Mouse (Mus musculus) T-cell, adult 2 months (primary cell): ENCODE measurements around the gene Pamr1.

Experiments
- DNase-seq: peaks from one replicate; pipeline ENCODE4 v3.0.0; 2022; ENCODE audit warnings: low spot score

Gene Pamr1

DNA sequence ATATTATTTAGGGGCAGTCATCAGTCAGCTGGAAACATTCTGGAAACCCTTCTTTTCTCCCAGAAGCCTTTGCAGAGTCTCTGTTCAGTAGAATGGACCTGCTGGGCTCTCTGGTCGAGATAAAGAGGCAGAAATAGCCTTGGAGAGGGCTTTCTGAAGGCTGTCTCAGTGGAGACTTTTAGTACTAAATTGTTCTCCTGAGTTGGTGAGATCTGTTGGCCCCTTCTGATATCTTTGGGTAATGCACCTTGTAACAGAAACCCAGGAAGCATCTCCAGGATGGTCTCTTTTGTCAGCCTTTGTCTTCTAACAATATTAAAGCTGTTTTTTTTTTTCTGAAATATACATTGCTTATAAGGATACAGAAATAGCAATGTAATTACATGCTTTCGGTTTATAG, 111.2 kb downstream of the Pamr1 start:
- no peak for DNase-seq

DNA sequence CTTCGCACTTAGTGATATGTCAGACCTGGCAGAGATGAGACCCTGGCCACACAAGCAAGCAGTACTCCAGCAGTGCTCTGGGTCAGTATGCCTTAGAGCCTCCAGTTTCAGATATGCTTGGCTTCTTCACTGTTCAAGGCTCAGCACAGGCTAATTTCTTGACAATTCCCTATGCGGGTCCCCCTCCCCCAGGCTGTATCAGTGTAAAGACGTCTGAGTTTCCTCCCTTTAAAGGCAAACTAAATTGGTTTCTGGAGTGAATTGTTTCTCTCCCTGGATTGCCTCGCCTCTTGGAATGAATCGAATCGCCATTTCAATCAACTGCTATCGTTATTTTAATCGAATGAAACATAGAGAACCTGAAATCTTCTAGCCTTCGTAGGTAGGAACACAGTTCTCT, 113.1 kb downstream of the Pamr1 start:
- no peak for DNase-seq

DNA sequence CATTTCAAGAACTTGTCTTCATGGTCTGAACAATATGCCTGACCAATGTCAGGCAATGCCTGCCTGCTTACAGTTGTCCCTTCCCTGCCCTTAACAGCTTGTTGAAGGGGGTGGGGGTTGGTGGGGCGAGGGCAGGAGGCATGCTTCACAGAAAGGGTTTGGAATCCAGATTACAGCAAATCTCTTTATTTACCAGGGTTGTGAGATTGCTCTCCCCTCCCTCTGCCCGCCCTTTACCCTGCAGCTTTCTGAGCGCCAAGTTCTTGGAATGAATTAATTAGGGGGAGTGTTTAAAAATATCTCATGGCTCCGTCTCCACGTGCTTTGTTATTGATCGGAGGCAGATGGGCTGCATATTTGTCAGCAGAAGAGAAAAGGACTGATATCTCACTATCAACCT, 113.5 kb downstream of the Pamr1 start:
- DNase-seq, result no peak

DNA sequence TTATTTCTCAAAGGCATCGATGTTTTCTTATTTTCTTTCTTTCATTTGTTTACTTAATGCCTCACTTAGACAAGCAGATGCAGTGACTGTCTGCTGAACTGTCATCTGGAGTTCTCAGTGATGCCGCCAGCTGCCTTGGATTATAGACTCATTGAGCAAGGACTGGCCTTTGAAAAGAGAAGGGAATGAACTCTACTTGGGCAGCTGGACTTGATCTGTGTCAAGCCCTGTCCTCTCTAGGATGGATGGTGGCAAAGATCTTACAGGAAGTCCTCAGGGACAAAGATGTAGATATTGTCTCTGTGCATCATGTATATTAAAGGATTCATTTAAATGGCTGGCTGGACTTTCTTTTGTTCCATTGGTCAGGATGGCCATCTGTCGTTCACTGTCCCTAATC, 114.1 kb downstream of the Pamr1 start:
- no peak for DNase-seq

DNA sequence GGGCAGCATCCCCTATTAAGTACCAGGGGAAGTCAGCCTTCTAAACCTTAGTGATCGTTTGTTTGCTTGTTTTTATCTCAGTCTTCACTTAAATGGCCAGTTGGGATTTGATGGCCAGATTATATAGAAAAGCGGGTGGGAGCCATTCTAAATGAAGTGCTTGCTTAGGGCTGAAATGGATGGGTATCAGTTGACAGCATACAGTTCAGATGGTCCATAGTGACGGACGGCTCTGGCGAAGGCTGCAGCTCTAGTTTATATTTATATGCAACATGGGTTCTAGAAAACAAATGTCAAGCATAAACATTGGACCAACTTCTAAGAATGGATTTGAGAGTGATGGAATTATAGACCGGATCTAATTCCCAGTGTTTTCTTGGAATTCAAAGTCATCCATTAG, 118.2 kb downstream of the Pamr1 start:
- no peak for DNase-seq

DNA sequence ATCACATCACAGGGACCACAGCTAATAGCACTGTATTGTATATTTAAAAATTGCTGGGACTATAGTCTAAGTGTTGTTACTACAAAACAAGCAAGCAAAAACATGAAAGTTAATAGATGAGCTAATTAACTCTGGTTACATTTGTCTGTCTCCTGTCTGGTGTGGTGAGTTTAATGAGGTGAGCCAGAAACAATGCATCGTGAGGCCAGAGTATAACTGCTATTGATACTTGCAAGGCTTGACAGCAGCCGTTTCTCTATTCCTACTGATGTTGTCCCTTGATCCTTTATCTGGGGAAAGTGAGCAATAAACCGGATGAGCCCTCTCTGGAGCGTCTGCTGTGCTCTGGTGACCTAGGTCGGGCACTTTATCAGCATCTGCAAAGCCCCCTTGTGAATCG, 119.8 kb downstream of the Pamr1 start:
- DNase-seq, result no peak

DNA sequence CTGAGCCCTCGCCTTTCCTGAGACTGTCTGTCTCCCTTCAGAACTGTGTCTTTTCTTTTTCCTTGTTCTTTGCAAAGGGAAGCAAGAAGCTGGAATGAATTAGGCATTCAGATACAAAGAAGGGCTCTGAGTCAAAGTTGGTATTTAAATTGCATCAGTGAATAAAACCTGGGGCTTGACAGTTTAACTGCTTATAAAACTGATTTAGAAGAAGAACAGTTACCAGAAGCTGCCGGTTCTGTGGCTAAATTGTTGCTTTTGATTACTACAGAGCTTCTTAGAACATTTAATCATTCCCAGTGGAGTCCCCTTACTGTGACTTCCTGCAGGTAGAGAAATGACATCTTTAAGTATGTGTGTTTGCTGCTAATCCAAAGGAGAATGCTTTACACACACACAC, 124.8 kb downstream of the Pamr1 start:
- DNase-seq, result no peak

DNA sequence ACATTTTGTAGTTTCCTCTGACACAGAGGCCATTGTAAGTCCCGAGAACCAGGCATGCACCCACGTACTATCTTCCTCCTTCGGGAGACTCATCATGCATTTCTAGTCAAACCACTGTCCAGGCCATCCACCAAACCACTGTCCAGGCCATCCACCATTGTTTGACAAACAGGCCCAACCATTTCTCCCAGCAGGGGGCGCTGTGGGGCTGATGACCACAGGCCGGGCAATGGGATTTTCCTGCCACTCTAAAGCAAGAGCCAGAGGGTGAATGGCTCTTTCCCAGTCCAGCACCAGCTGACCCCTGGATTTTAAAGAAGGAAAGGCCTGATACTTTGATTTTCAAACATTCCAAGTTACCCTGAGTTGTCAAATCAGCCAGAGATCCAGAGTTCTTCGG, 125.5 kb downstream of the Pamr1 start:
- DNase-seq, result peak; percentile 16

DNA sequence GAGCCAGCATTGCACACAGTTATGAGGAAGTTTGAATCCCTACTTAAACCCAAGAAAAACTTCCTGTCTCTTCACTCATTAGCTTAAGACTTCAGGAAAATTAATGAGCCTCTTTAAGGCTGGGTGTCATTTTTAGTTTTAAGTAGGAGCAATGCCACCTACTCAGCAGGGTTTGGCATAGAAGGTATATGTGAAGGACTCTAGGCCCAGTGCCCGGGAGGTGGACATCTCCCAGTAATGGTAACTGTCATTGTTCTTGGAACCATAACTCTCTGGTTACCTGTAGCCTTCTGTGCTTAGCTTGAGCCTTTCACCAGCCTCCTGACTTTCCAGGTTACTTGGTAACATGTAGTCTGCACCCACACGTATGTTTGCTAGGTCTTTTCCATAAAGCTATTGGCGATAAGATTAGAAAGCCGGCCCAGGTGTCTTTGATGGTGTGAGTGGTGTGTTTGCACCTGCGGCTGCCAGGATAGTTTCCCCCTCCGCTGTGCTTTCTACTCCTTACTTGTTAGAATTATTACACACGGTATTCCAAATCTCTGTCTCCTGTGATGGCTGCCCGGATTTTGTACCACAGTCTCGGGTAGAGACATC, 127.0 kb downstream of the Pamr1 start:
- no peak for DNase-seq

DNA sequence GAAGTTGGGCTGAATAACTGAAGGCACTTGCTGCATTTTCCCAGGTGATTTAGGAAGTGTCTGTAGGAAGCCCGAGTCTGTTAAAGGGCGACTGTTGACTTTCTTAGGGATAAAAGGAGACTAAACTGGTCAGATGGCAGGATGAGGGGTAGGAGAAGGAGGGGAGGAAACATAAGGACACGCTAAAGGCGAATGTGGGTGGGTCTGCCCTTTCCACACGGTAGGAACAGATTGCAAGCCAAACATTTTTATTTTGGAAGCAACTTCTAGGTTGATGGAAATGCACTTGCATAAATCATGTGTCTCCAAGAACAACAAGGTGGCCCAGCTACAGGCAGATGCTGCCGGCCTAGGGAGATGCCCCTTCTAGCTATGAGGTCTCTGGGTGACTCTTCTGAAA, 127.6 kb downstream of the Pamr1 start:
- DNase-seq, result no peak

DNA sequence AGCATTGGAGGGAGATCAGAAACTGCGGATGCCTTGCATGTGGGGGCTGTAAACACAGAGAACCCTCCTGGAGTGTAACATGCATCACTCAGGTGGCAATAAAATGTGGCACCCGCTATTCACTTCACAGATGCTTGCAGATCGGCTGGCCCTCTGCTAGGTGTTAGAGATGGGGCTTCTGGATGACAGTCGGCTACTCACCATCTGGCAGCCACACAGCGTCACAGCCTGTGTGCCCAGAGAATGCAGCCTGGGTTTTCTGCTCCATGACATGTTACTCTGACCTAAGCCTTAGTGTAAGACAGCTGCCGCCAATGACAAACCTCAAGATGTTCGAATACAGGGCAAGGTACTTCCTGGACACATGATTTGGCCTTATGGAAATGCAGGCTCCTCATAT, 131.5 kb downstream of the Pamr1 start:
- DNase-seq, result no peak

DNA sequence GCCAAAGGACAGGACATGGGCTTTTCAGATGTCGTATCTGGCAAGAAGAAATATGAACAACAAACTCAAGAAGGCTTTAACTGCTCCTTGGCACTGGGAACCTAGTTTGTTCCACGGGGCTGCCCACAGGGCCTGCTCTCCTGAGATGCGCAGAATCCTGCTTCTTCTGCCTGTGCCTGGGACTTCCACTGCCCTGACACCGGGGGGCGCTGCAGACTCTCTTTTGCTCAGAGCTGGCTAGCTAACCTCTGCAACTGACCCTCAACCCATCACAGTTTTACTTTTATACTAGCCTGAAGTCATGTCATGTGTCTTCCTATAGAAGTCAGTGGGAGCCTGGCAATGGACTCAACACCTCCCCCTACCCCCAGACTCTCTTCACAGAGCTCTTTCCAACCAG, 132.4 kb downstream of the Pamr1 start:
- DNase-seq, result peak; percentile 13

DNA sequence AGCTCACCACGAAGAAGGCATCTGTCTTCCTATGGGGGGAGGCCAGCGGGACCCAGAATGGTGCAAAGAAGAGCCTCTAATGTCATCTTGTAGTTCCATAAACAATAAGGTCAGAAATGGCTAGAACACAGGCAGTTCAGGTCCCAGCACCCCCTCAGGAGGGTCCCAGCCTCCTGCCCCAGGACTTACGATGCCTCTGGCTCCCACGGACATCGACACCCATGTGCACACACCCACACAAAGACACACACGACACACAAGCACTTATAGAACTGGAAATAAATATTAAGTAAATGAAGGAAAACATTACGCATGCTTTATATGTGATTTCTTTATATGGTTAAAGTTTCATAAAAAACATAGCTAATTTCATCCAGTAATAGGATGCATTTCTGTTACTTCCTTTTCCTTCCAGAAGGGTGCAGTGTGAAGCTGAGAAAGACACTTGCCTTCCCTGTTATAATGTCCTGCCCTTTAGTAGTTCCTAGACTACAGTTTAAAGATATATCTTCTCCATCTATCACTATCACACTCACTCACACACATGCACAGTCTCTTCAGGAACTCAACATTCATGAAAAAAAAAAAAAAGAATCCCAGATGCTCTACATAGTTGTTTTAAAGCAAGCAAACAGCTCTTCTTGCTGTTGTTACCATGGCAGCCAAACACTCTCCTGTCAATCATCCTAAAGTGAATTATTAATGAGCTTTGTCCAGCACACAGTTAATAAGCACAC, 135.7 kb downstream of the Pamr1 start:
- DNase-seq, result no peak

DNA sequence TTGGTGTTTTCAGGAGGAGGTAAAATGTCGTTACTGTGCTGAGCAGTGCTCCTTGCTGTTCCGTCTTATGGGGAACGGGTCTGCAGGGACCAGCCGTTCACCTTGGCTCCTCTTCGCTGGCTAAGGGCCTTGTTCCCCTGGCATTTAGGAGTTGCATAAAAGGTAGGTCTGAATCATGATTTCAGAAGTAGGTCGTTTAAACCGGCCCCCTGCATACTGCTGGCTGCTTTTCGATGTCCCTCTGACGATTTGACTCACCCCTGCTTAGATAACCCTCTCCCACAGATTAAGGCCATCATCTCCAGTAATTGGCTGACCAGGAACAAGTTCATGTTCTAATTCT, 136.3 kb downstream of the Pamr1 start:
- DNase-seq, result no peak
